Mouse (Mus musculus) spleen, postnatal 4 days (tissue): ENCODE data around the gene Hist2h3b.
"Not testable (repeated sequence)": the region's sequence is repeated elsewhere in the genome, so short reads cannot be mapped to it uniquely, and the experiment has no call there.

Experiments used
- DNase-seq, 2 experiments: peaks; one replicate each; pipeline ENCODE4 v3.0.0; 2022; ENCODE audit warnings: low spot score in 2 of 2

Hist2h3b gene

DNA sequence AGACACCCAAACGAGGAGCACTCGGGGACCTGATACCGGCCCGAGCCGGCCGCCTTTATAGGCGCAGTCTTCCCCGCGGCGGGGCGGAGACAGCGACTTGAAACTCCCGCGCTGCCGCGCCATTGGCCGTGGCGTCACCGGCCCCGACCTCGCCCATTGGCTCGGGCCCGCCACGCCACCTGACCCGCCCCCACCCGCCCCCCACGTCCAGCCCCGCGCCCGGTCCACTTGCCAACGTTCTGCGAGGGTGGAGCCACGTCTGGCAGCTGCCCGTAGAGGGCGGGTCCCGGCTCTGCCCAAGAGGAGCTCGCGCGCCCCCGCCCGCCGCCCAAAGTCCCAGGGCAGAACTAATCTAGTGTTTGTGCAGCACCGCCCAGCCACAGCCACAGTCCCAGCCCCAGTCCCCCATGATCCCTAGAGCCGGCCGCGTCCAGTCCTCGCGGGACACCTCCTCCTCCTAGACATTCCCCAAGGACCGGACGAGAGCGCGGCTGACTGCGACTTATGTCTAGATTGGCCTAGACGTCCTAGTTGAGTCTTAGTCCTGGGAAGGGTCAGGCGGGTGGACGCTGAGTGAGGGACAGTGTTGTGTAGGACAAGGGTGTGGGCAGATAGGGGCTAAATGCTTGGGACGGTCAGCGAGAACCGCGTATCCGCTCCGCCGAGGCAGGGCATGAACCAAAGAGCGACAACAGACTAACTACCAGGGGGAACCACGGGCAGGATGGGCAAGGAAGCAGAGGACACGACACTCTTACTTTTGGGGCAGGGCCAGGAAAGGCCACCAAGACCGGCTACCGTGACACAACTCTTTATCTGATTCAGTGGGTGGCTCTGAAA lies 29.3 kb upstream of the Hist2h3b start, which contains the start of gene Hist2h3c2:
Hist2h3c2 (minus strand) TSS at position 174 of the 840 bp plus-strand sequence.
- peak; percentile 73 to 89 for DNase-seq

DNA sequence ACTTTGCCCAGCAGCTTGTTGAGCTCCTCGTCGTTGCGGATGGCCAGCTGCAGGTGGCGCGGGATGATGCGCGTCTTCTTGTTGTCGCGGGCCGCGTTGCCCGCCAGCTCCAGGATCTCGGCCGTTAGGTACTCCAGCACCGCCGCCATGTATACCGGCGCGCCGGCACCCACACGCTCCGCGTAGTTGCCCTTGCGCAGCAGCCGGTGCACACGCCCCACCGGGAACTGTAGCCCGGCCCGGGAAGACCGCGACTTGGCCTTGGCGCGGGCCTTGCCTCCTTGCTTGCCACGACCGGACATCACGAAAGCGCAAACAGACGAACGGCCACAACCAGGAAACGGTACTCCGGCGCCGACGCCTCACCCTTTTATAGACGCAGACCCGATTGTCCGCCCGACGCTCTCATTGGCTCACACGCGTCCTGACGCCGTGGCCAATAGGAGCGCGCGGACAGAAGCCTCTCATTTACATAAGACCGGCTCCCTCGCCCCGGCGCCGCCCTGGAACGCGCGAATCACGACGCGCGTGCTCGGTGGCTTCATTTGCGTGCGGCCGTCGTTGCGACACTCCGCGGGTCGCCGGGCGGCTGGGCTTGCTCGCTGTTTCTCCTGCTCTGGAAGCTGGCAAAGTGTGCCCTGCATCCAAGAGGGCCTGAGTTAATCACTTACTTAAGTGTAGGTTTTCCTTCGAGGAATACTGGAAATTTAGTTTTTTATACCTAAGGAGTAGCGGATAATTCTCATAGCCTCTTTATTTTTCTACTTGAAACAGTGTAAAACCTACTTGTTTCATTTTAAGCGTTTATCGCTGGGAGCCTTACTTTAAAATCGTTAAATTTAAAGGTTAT lies 28.3 kb upstream of the Hist2h3b start, which contains the start of gene Hist2h2aa2:
Hist2h2aa2 (minus strand) TSS at position 328 of the 850 bp plus-strand sequence.
- DNase-seq, result peak; percentile 99

DNA sequence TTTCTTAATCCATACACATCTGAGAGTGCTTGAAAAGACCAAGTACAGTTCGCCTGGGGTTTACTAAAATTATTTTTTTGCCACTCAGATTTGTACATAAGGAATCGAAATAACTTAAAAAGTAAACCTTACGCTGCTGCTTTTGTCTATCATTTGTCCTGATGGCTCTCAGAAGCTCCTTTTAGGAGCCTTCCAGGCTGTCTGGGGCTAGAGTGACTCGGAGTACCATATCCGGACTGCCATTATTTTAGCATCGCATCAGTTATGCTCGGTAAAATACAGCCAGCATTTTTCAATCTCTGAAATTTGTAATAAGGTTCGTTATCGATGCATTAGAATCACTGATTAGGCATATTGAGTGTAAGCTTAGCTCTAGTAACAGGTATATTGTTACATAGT lies 27.7 kb upstream of the Hist2h3b start:
- DNase-seq, result no peak

DNA sequence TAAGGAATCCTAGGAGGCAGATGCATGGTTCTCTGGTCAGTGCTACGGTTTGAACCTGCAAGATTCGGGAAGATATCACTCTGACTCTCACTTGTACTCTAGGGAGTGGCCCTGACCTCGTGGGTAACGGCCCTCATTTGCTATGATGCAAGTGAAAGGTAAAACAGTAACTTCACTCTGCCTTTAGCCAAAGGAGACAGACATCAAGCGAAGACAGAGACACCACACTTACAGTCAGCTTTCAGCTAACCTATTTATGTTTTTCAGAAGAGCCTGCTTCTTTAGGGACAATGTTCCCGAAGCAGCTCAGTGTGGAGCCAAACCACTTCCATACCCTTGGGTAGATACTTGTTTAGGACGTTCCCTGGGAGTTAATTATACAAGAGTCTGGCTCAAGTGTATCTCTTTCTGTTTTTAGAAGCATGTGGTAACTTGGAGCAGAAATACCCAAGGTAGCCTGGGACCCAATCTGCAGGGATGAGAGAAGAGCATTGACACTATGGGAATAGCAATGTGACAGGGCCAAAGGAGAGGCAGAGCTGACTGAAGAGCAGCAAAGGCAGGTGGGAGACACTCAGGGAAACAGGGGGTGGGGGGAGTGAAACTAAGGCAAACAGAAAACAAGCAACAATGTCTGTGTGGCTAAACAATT lies 24.4 kb upstream of the Hist2h3b start:
- DNase-seq, result no peak

DNA sequence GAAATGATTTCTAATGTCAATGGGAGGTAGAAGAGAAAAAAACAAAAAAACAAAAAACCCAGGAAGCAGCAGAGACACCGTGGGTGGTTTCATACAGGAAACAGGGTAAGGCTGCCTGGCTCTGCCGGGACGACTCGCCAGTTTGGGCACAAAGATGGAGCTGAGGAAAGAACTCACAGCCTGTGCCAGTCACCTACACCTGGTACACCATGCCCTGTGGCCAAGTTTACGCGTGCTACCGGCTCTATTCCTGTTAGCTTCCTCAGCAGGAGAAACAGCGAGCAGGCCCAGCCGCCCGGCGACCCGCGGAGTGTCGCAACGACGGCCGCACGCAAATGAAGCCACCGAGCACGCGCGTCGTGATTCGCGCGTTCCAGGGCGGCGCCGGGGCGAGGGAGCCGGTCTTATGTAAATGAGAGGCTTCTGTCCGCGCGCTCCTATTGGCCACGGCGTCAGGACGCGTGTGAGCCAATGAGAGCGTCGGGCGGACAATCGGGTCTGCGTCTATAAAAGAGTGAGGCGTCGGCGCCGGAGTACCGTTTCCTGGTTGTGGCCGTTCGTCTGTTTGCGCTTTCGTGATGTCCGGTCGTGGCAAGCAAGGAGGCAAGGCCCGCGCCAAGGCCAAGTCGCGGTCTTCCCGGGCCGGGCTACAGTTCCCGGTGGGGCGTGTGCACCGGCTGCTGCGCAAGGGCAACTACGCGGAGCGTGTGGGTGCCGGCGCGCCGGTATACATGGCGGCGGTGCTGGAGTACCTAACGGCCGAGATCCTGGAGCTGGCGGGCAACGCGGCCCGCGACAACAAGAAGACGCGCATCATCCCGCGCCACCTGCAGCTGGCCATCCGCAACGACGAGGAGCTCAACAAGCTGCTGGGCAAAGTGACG lies 23.2 kb upstream of the Hist2h3b start, which contains the start of gene Hist2h2aa1:
Hist2h2aa1 (plus strand) TSS at position 495 of the 884 bp plus-strand sequence.
- peak; percentile 89 to 92 for DNase-seq

DNA sequence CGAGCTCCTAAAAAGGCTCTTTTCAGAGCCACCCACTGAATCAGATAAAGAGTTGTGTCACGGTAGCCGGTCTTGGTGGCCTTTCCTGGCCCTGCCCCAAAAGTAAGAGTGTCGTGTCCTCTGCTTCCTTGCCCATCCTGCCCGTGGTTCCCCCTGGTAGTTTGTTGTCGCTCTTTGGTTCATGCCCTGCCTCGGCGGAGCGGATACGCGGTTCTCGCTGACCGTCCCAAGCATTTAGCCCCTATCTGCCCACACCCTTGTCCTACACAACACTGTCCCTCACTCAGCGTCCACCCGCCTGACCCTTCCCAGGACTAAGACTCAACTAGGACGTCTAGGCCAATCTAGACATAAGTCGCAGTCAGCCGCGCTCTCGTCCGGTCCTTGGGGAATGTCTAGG lies 22.4 kb upstream of the Hist2h3b start:
- DNase-seq, result peak in 1 of 2 experiments; percentile 39

DNA sequence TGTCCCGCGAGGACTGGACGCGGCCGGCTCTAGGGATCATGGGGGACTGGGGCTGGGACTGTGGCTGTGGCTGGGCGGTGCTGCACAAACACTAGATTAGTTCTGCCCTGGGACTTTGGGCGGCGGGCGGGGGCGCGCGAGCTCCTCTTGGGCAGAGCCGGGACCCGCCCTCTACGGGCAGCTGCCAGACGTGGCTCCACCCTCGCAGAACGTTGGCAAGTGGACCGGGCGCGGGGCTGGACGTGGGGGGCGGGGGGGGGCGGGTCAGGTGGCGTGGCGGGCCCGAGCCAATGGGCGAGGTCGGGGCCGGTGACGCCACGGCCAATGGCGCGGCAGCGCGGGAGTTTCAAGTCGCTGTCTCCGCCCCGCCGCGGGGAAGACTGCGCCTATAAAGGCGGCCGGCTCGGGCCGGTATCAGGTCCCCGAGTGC lies 22.0 kb upstream of the Hist2h3b start, which contains the start of gene Hist2h3c1:
Hist2h3c1 (plus strand) TSS at position 259 of the 430 bp plus-strand sequence.
- DNase-seq, result not testable (repeated sequence)

DNA sequence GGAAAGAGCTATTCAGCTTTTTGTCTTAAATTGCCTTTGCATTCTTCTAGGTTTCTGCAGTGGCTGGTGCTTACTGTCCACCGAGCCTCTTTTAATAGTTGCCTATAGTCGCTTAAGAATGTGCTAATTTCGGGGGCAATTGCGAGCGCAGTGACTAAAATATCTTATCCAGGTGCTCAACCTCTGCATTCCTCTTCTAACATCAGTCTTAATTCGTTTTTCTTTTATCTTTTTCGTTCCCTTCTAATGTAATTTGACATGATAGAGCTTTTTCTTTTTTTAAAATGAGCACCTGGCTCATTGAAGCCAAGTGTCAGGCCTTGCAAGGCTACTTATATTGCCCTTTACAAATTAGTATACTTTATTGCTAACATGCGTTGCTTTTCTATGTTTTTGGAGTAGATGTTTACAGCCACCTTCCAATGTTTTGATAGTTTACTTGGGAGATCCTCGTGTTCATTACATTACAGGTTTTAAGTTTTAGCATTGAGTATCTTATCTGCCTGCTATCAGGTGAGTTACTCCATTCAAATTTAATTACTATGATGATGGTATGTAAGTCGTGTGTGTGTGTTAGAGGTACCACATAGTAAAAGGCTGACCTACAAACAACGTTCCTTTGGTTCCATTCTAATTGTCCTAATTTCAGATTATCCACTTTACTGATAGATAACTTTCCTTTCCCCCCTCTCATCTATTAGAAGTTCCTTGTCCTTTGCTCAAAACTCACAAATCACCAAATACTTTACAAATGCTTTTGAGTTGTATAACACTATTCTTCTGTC lies 20.9 kb upstream of the Hist2h3b start:
- no peak for DNase-seq

DNA sequence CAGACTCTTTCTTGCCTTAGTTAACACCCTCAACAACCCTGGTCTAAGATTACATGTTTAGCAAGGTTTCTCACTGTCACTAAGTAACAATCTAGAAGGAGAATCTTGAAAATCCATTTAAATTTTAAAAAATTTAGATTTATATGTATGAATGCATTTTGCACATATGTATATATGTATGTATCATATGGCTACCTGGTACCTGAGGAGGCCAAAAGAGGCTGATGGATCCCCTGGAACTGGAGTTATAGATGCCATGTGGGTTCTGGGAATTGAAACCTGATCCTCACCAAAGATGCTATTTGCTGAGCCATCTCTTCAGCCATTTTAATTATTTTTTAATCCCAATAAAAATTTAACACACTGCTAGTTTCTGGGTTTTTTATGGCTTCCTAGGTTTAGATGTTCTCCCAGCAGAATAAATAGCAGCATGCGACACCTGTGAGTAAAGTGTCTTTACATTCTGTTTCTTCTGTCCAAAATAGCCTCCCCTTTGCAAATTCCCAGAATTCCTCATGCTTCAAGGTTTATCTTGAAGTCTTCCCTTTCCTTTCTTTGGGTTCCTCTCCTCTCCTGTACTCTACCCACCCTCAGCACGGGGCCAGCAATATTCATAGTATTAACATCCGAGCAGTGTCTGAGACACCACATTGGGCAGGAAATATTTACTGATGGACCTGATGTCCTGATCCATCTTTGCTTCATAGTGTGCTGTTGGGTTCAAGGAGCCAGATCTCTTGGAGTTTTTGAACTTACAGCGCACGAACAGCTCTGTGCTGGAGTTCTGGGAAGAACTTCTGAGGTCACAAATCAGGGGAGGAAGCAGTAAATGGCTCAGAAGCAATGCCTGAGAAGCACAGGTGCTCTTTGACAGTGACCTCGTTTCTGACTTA lies 20.1 kb upstream of the Hist2h3b start:
- no peak for DNase-seq

DNA sequence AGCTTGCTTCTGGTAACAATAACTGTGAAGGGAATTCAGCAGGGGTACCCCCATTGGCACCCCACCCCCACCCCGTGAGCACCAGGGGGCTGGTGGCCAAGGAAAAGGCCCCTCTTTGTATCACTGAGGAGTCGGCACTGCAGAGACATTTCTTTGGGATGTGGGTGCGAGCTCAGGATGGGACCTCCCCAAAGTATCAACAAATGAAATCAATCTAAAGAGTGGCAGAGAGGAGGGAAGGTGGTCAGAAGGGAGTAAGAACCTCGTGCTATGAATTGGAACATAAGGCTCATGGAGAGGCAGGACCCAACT lies 19.5 kb upstream of the Hist2h3b start:
- peak in 1 of 2 experiments; percentile 68 for DNase-seq

DNA sequence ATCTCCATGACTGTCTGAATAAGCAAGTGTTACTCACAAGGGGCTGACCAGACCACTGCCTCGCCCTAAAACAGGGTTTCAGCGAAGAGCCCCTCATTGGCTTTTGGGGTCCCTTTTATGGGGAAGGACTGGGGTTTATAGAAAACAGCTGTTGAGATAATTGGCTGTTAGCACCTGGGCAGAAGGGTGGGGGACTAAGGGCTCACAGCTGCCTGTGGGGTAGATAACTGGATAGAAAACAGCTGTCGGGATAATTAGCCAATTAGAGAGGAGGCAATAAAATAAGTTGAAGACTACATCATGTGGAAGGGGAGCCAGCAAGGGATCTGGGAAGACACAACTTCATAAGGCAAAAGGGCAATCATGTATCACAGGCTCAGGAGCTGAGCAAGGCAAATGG lies 17.6 kb upstream of the Hist2h3b start:
- no peak for DNase-seq

DNA sequence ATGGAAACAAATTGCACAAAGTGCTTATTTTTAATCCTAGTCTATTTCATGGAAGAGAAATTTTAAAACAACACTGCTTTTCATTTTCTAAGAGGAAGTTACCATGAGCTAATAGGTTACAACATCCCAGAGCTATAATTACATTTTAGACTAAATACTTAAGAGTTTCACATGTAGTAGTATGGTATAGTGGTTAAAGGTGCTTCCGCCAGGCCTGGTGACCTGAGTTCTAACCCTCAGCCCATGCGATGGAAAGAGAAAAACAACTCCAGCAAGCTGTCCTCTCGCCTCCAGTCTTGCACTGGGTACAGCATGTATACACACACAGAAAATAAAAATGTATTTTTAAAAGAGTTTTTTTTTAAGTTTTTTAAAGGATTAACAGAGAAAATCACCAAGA lies 16.7 kb upstream of the Hist2h3b start:
- no peak for DNase-seq

DNA sequence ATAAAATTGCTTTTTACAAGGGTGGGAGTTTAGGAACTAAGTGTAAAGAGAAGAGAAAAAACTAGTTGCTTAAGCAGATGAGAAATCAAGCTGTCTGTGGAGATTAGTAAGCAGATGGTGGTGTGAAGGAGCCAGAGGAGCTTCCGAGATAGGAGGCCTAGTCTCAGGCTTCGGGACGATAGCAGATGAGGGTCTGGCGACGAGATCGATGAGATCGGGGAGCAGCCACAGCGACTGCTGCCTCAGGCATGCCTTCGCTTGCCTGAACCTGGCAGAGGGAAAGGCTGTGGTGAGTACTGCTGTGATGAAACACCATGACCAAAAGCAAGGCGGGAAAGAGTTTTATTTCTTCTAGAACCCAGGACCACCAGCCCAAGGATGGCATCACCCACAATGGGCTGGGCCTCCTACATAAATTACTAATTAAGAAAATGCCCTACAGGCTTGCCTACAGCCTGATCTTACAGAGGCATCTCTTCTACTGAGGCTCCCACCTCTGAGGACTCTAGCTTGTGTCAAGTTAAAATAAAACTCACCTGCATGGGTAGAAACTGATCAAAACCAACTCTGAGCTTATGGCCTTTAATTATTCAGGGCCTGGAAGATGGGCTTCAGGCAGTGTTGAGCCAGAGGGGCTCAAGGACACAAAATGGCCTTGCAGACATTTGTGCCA lies 13.6 kb upstream of the Hist2h3b start:
- peak in 1 of 2 experiments; percentile 64 for DNase-seq

DNA sequence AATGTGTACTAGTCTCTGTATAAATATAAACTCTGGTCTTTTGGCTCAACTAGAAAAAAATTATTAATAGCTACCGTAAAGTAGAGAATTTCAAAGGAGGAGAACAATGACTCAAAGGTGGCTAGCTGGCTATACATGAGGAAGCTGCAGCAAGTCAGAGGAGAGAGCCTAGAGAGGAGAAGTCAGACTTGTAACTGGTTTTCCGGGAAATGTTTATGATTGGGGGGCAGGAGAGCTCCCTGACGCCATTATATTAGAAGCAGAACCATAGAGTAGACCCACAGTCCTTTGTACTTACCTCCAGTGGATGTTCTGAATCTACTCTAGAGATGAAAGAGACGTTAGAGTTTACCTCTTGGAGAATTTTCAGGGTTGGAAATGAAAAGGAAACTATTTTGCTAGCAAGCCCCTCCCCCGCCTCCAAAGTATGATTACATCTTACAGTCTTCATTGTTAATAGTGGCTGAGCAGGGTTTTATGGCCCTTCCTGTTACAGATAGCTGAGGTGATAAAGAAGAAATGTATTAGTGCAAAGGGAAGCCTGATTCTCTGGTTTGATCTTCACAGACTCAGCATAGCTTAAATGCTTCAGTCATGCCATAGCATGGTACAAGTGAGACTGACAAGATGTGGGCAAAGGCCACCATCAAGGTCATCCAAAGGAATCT lies 12.4 kb upstream of the Hist2h3b start:
- no peak for DNase-seq

DNA sequence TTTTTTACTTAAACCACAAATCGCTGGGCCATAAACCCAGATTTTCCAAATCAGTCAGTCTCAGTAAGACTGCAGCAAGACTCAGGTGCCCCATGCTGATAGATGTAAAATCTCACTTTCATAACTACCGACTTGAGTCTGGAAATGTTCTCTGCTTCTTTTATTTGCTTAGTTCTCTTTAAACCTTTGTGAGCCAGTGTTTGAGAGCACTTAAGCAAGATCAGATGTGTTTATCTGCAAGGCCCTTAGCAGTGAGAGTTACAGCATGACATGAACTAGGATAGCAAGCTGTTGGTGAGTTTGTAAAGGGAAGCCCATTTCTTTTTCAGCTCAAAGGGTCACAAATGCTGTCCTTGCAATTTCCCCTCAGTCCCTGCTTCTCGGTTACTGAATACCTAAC lies 11.3 kb upstream of the Hist2h3b start:
- DNase-seq, result no peak

DNA sequence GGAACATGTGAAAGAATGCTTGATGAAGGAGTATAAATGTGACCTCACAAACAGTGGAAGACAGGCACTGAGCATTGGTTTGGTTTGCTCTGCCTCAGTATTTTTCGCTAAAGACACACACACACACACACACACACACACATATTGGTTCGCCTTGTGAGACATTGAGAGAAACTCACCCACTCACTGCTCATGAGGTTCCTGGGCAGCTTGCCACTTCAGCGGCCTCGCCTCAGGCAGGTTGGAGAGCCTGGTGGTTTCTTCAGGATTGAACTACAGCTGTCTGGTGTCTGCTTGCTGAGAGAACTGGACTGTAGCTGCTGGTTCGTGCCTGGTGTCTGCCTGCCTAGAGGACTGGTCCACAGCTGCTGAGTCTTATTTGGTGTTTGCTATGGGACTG lies 8.2 kb upstream of the Hist2h3b start:
- DNase-seq, result no peak

DNA sequence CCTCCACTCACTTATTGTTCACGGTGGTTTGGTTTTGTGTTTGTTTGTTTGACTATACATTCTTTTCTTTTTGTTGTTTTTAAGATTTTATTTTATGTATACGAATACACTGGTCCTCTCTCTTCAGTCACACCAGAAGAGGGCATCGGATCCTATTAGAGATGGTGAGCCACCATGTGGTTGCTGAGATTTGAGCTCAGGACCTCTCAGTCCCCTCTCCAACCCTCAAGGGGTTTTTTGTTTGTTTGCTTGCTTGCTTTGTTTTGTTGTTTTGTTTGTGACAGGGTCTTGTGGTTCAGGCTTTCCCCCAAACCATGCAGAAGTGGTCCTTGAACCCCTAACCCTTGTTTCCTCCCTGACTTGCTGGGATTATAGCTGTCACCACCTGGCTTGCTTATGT lies 6.8 kb upstream of the Hist2h3b start:
- DNase-seq, result no peak
